Mouse (Mus musculus): ENCODE measurements around the gene BC051142.
"Not testable (repeated sequence)": the region's sequence is repeated elsewhere in the genome, so short reads cannot be mapped to it uniquely, and the experiment has no call there.

BC051142 gene

GRCm38 (mm10) chr17:34399394-34399715 lies 735 bp downstream of the BC051142 start:
- DNase-seq: no peak

GRCm38 (mm10) chr17:34411117-34411516 lies 12.5 kb downstream of the BC051142 start:
- DNase-seq: peak; percentile 25 to 34

- no peak for DNase-seq
Measured at GRCm38 (mm10) chr17:34420014-34420413, 21.4 kb downstream of the BC051142 start.

- DNase-seq: no peak
Measured at GRCm38 (mm10) chr17:34427597-34427996, 29.0 kb downstream of the BC051142 start.

- no peak for DNase-seq
Measured at GRCm38 (mm10) chr17:34437120-34437519, 38.5 kb downstream of the BC051142 start.

GRCm38 (mm10) chr17:34437606-34438005 lies 39.0 kb downstream of the BC051142 start:
- no peak for DNase-seq

GRCm38 (mm10) chr17:34438588-34438987 lies 40.0 kb downstream of the BC051142 start:
- no peak for DNase-seq

- DNase-seq: no peak
Measured at GRCm38 (mm10) chr17:34439795-34440194, 41.2 kb downstream of the BC051142 start.

- no peak for DNase-seq
Measured at GRCm38 (mm10) chr17:34441990-34442389, 43.4 kb downstream of the BC051142 start.

- DNase-seq: no peak
Measured at GRCm38 (mm10) chr17:34448473-34449041, 49.9 kb downstream of the BC051142 start.

GRCm38 (mm10) chr17:34457668-34458067 lies 59.0 kb downstream of the BC051142 start:
- DNase-seq: no peak

- DNase-seq: no peak
Measured at GRCm38 (mm10) chr17:34459255-34459654, 60.6 kb downstream of the BC051142 start.

GRCm38 (mm10) chr17:34465906-34466305 lies 67.3 kb downstream of the BC051142 start:
- DNase-seq: not testable (repeated sequence)

- no peak for DNase-seq
Measured at GRCm38 (mm10) chr17:34470491-34470890, 71.9 kb downstream of the BC051142 start.

GRCm38 (mm10) chr17:34475060-34475459 lies 76.4 kb downstream of the BC051142 start:
- no peak for DNase-seq

- DNase-seq: no peak
Measured at GRCm38 (mm10) chr17:34476427-34476826, 77.8 kb downstream of the BC051142 start.

- not testable (repeated sequence) for DNase-seq
Measured at GRCm38 (mm10) chr17:34477238-34478013, 78.8 kb downstream of the BC051142 start, which contains the start of gene Btnl4. Gene Btnl4 (minus strand): TSS chr17:34477318.

GRCm38 (mm10) chr17:34492796-34493195 lies 94.2 kb downstream of the BC051142 start:
- no peak for DNase-seq

GRCm38 (mm10) chr17:34495156-34495555 lies 96.5 kb downstream of the BC051142 start:
- not testable (repeated sequence) for DNase-seq

GRCm38 (mm10) chr17:34496539-34496938 lies 97.9 kb downstream of the BC051142 start:
- DNase-seq: no peak

- DNase-seq: not testable (repeated sequence)
Measured at GRCm38 (mm10) chr17:34497319-34497718, 98.7 kb downstream of the BC051142 start.

GRCm38 (mm10) chr17:34497726-34498125 lies 99.1 kb downstream of the BC051142 start:
- not testable (repeated sequence) for DNase-seq

GRCm38 (mm10) chr17:34507591-34507990 lies 109.0 kb downstream of the BC051142 start:
- no peak for DNase-seq
